Mouse (Mus musculus) layer of hippocampus, adult 2 months (tissue): ENCODE results near the gene Adcy6. TPM values are rescaled to one million over a fixed set of nuclear protein-coding genes. Genes with fewer than 3 reads are reported as not detected.

Experiments used
- DNase-seq, 2 experiments: peaks; one replicate each; pipeline ENCODE4 v3.0.0; 2022; ENCODE audit warnings: low spot score in 2 of 2
- H3K27ac ChIP-seq: fragments of 200-600 bp; 2 replicates; pipeline ENCODE4 v1.8.1; 2022
- H3K4me3 ChIP-seq: fragments of 200-600 bp; 2 replicates; pipeline ENCODE4 v1.8.1; 2022; ENCODE audit warnings: mild to moderate bottlenecking
- CTCF ChIP-seq: fragments of 200-600 bp; conservative IDR thresholded peaks from 2 replicates; pipeline ENCODE4 v1.8.1; 2022; ENCODE audit warnings: antibody characterized with exemption, mild to moderate bottlenecking, moderate library complexity
- long read RNA-seq, 2 experiments: library from polyadenylated mRNA; stranded (forward); transcript quantifications; one replicate each; pipeline ENCODE4 v2.0.0; 2021; ENCODE audit warnings: borderline mapping rate in 2 of 2
- total RNA-seq, 2 experiments: library from RNA; stranded (reverse); gene quantifications; 2 replicates each; pipeline ENCODE4 v1.2.3; 2021

Gene Adcy6
- total RNA-seq = 10 to 100 TPM; 49.6 to 52.4 TPM
- long read RNA-seq, experiment 1, partial matches to known transcripts = 2 of 12 reads
- long read RNA-seq, experiment 1, other reads (novel, unspliced or antisense) = 10 of 12 reads
- long read RNA-seq, experiment 2, partial matches to known transcripts = 2 of 16 reads
- long read RNA-seq, experiment 2, other reads (novel, unspliced or antisense) = 14 of 16 reads

DNA sequence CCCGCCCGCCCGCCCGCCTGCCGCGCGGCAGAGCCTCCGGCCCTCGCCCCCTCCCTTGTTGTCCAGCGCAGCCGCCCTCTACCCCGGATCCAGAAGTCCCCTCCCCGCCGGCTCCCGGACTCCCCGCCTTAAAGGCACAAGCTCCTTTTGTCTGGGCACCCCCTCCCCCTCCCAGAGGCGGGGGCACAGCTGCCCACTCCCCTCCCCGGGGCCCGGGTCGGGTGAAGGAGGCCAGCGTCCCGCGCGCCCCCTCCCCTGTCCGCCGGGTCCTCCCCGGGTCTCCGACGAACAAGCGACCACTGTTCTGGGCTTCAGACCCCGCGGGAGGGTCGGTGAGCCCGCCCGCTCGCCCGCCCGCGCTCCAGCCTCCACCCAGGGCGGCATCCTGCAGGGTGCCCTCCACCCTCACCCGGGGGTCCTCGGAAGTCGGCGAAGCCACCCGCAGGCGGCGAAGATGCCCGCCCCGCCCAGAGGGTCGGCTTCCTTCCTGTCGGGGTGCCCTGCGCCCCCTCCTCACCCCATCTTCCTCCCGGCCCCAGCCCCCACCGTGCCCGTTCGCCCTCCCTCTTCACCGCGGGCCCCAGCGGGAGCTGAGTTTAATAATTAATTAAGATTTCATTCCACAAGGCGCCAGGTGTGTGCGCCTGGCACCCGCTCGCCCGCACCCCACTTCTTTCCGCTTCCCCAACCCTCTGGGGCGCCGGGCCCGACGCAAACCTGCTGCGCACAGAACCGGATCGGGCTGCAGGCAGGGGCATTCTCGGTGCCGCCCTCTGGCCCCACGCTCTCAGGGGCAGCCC is at the start of gene Adcy6:
Gene Adcy6, minus strand, starts transcription at position 746 of the 800 bp plus-strand sequence.
- peak; percentile 68 to 80 for DNase-seq
- Histone ChIP-seq H3K4me3 (peak within 1 kb of the TSS; percentile 92), H3K27ac (peak within 1 kb of the TSS; percentile 97)
- TF ChIP-seq CTCF = no peak

DNA sequence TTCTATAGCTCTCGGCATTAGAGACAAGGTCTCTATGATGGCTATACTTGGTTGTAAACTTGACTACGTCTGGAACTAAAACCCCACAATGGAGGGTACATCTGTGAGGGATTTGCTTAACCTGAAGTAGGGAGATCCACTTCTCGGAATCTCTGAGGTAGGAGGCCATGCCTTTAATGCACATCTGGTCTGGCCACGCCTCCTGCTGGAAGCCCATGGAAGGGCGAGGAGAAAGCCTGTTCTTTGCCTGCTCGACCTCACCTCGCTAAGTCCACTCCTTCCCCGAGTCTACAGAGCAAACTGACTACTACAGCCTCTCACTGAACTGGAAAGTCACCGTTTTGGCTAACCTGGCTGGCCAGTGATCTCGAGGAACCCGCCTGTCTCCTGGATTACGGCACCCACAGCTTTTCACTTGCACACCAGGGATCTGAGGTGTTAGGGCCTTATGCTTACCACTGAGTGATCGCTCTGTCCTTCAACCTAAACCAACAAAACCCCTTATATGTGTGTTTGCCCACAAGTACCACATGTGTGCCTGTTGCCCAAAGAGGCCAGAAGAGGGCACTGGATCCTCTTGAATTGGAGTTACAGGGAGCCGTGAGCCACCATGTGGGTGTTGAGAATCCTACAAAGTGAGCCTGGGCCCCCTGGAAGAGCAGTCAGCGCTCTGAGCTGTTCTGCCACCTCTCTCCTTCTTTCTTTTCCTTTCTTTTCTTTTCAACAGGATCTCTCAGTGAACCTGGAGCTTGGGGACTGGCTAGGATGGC is 47.3 kb upstream of the Adcy6 start:
- no peak for DNase-seq
- no peak overlapping the region for H3K27ac ChIP-seq
- H3K4me3 ChIP-seq = no peak overlapping the region
- TF ChIP-seq CTCF = peak; percentile 38

DNA sequence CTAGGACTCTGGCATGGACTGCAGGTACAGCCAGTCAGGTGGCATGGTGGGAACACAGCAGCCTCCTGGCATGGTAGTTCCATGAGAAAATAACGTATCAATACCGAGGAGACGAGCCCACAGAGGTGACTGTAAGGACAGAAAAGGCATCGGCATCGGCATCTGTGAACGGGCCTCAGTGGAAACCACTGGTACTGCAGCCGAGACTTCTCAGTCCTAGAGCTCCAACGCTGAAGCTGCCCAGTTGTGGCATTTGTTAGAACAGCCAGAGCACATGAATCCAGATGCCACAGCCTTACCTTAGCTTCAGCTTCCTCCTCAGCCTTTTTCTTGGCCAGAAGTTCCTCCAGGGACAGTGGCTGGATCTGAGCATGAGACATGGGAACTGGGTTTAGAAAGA is 42.3 kb upstream of the Adcy6 start:
- peak; percentile 61 for TF ChIP-seq CTCF
- H3K4me3 ChIP-seq = no peak overlapping the region
- no peak for DNase-seq
- peak overlapping the region; percentile 43; the same call in 1 of the 2 replicates for H3K27ac ChIP-seq

DNA sequence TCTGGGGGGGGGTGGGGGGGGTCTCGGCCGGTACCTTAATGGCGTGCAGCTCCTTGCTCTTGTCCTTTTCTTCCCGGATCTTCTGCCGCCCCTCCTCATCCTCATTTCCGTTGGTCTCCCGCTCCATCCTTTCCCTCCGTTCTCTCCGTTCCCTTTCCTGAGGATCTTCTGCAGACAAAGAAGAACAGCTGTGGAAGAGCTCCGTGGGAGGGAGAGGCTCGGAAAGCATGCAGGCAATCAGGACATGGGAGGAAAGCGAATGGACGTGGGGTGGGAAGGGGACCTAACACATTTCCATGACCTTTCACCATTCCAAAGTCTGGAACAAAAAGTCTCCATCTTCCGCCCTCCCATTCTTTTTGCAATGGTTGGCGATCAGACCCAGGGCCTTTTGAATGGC is 41.6 kb upstream of the Adcy6 start:
- no peak for TF ChIP-seq CTCF
- Histone ChIP-seq H3K27ac (peak overlapping the region; percentile 43; the same call in 1 of the 2 replicates), H3K4me3 (no peak overlapping the region)
- DNase-seq = no peak

- Histone ChIP-seq H3K4me3 (no peak overlapping the region), H3K27ac (peak overlapping the region; percentile 61)
- DNase-seq = no peak
- TF ChIP-seq CTCF = no peak
These were observed 38.2 kb upstream of the Adcy6 start for GRCm38 (mm10) chr15:98648071-98648470.

- no peak for DNase-seq
- TF ChIP-seq CTCF = peak; percentile 26
- Histone ChIP-seq H3K27ac (peak overlapping the region; percentile 61; the same call in 1 of the 2 replicates), H3K4me3 (no peak overlapping the region)
These were observed 37.4 kb upstream of the Adcy6 start for GRCm38 (mm10) chr15:98647308-98647707.

DNA sequence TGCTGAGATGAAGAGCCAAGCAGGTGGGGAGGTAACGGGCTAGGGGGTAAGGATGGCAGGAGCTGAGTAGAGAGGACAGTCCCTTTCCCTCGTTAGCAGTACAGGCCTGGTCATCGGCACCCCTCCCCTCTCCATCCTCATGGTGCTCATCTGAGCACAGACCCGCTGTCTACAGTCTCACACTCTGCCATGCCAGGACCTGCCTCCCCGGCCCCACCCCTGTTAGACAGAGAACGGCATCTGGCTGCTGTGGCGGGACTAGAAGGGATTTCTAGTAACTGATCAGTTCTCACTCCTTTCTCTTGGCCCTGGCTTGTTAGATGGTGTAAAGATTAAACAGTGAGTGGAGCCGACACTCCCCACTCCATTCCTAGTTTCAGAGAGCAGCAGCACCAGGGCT is 36.9 kb upstream of the Adcy6 start:
- H3K27ac ChIP-seq = peak overlapping the region; percentile 18; the same call in 1 of the 2 replicates
- no peak for DNase-seq
- no peak for TF ChIP-seq CTCF
- no peak overlapping the region for H3K4me3 ChIP-seq

GRCm38 (mm10) chr15:98645057-98646026 is 35.5 kb upstream of the Adcy6 start:
- DNase-seq = no peak
- no peak for TF ChIP-seq CTCF
- Histone ChIP-seq H3K27ac (peak overlapping the region; percentile 63; the same call in 1 of the 2 replicates), H3K4me3 (no peak overlapping the region)

DNA sequence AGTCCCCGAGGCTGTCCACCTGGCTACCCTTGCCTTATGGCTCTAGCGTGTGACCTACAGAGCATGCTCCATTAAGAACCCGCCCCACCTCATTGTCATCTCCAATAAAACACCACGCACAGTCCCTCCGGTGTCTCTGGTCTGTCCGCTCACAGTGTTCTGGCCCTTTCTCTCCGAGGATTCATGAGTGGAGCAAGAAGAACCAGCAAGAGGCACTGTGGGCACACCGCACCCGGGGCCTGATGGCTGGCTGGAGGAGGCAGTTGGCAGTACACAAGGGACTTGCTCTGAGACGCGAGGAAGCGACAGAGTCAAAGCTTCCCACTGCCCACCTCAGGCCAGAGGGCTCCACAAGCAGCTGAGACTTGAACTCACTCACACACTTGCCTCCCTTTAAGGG is 34.5 kb upstream of the Adcy6 start:
- DNase-seq = no peak
- Histone ChIP-seq H3K27ac (peak overlapping the region; percentile 63; the same call in 1 of the 2 replicates), H3K4me3 (no peak overlapping the region)
- no peak for TF ChIP-seq CTCF

GRCm38 (mm10) chr15:98640157-98640556 is 30.3 kb upstream of the Adcy6 start:
- no peak for DNase-seq
- no peak overlapping the region for H3K27ac ChIP-seq
- TF ChIP-seq CTCF = no peak
- H3K4me3 ChIP-seq = no peak overlapping the region

- Histone ChIP-seq H3K4me3 (no peak overlapping the region; the same call in 1 of the 2 replicates), H3K27ac (no peak overlapping the region)
- no peak for DNase-seq
- no peak for TF ChIP-seq CTCF
These were observed 27.3 kb upstream of the Adcy6 start for GRCm38 (mm10) chr15:98637155-98637554.

GRCm38 (mm10) chr15:98636517-98636916 is 26.6 kb upstream of the Adcy6 start:
- no peak for DNase-seq

More at GRCm38 (mm10) chr15:98636517-98636916, 26.6 kb upstream of the Adcy6 start:
- TF ChIP-seq CTCF = no peak
- Histone ChIP-seq H3K27ac (peak overlapping the region; percentile 84; the same call in 1 of the 2 replicates), H3K4me3 (peak overlapping the region; percentile 67)
